Mouse (Mus musculus) megakaryocyte, adult 5-6 weeks (primary cell): ENCODE measurements around the gene Eif2b5. TPM values are rescaled to one million over a fixed set of nuclear protein-coding genes. Genes with fewer than 3 reads are reported as not detected.
"Not testable (repeated sequence)": the region's sequence is repeated elsewhere in the genome, so short reads cannot be mapped to it uniquely, and the experiment has no call there.

Source experiments
- ATAC-seq: 2 replicates; pipeline ENCODE4 v1.8.0; 2016; ENCODE audit warnings: mild to moderate bottlenecking, inconsistent platforms; ENCODE audit not compliant: poor library complexity, severe bottlenecking
- total RNA-seq, 2 experiments: library from RNA; stranded (forward) in 1 of 2; stranded (reverse) in 1 of 2; fragments of 153-499, 151-499 nt in 1 of 2; fragments of 221-1000, 200-1000 nt in 1 of 2; gene quantifications; 2 replicates each; pipeline versions ENCODE4 v1.2.3 to v1.2.4; 2015 to 2017

Eif2b5 gene
- total RNA-seq, 2 experiments from 2014 or later = 31.6 to 43.1 TPM

- ATAC-seq = not testable (repeated sequence)
These were observed 9.9 kb upstream of the Eif2b5 start for GRCm38 (mm10) chr16:20488751-20489150.

- no peak for ATAC-seq
These were observed 9.4 kb upstream of the Eif2b5 start for GRCm38 (mm10) chr16:20489233-20489632.

- no peak for ATAC-seq
These were observed 8.0 kb upstream of the Eif2b5 start for GRCm38 (mm10) chr16:20490581-20490980.

- no peak for ATAC-seq
These were observed 7.3 kb upstream of the Eif2b5 start for GRCm38 (mm10) chr16:20491301-20491700.

GRCm38 (mm10) chr16:20493452-20493851 is 5.2 kb upstream of the Eif2b5 start:
- ATAC-seq = no peak

- peak; percentile 75 for ATAC-seq
These were observed 1.7 kb upstream of the Eif2b5 start for GRCm38 (mm10) chr16:20496671-20497600.

- no peak; the same call in 1 of the 2 replicates for ATAC-seq
These were observed 489 bp upstream of the Eif2b5 start for GRCm38 (mm10) chr16:20497980-20498676.

- no peak for ATAC-seq
These were observed 7.4 kb downstream of the Eif2b5 start for GRCm38 (mm10) chr16:20506000-20506399.

GRCm38 (mm10) chr16:20509349-20509748 is 10.7 kb downstream of the Eif2b5 start:
- peak; percentile 38; the same call in 1 of the 2 replicates for ATAC-seq

- no peak for ATAC-seq
These were observed 12.7 kb downstream of the Eif2b5 start for GRCm38 (mm10) chr16:20511277-20511847.

GRCm38 (mm10) chr16:20516032-20516431 is 17.4 kb downstream of the Eif2b5 start:
- ATAC-seq = no peak

GRCm38 (mm10) chr16:20516726-20517201 is 18.1 kb downstream of the Eif2b5 start, which contains the start of gene Dvl3:
TSS of gene Dvl3 (plus strand) at chr16:20516982.
- ATAC-seq = peak; percentile 97

GRCm38 (mm10) chr16:20517216-20517615 is 18.6 kb downstream of the Eif2b5 start:
- peak; percentile 26 for ATAC-seq

- no peak for ATAC-seq
These were observed 19.2 kb downstream of the Eif2b5 start for GRCm38 (mm10) chr16:20517701-20518374.

- no peak for ATAC-seq
These were observed 25.3 kb downstream of the Eif2b5 start for GRCm38 (mm10) chr16:20523886-20524285.

GRCm38 (mm10) chr16:20528779-20529178 is 30.2 kb downstream of the Eif2b5 start:
- no peak for ATAC-seq

GRCm38 (mm10) chr16:20529375-20529774 is 30.8 kb downstream of the Eif2b5 start:
- no peak for ATAC-seq

- ATAC-seq = no peak
These were observed 32.3 kb downstream of the Eif2b5 start for GRCm38 (mm10) chr16:20530941-20531340.

GRCm38 (mm10) chr16:20534617-20535295 is 36.1 kb downstream of the Eif2b5 start:
- no peak for ATAC-seq
